Mouse (Mus musculus) erythroblast, embryonic 14.5 days (primary cell): ENCODE measurements around the gene H3f3a.

Source experiments
- GATA1 ChIP-seq: IDR thresholded peaks from 2 replicates; pipeline ENCODE4 v1.6.1; 2012; ENCODE audit warnings: low read length, inconsistent platforms, mixed read lengths
- TAL1 ChIP-seq: IDR thresholded peaks from 3 replicates; pipeline ENCODE4 v1.6.1; 2012; ENCODE audit warnings: low read length, inconsistent platforms, mixed read lengths

DNA sequence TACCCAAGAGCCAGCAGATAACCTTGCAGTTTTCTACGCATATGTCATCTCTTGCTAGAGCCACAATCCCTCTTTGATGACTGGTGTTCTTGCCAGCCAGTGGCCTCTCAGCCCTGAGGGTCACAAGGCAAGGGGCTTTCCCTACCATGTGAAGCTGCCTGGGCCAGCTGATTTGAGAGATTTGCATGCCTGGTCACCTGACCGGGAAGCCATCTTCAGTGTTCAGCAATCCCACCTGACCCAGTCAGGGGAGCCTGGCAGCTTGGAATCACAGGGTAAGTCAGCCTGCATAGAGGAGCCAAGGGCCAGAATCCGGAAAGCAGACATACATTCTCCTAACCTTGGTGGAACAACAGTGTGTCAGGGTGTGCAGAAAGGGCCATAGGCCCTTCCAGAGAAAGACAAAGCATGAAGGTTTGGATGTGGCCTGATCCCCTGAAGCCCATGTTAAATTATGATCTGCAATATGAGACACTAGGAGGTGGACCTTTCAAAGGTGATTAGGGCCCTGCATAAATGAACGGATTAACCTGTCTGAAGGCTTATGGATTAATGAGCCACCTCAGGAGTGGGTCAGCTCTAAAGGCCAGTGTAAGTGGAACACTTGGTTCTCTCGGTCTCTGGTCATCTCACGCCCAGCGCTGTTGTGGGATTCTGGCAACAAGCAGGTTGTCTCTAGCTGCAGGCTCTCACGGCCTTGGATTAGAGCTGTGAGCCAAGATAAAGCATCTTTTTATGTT lies 28.0 kb upstream of the H3f3a start:
- TF ChIP-seq GATA1, result no peak
- TF ChIP-seq TAL1, result no peak
